Mouse (Mus musculus) telencephalon, adult 2 months (tissue): ENCODE measurements at regions not wholly inside any gene's neighbourhood (a gene's known extent, or its start where the extent isn't known, plus 50 kb on each side); places are given as distances from the start of the nearest gene placed in this dataset.

Source experiments
- DNase-seq: peaks from one replicate; pipeline ENCODE4 v3.0.0-alpha.2; 2011; ENCODE audit warnings: low read depth, low spot score

GRCm38 (mm10) chr3:148659024-148659423 is 331.3 kb downstream of the Adgrl2 start:
- DNase-seq, result no peak

DNA sequence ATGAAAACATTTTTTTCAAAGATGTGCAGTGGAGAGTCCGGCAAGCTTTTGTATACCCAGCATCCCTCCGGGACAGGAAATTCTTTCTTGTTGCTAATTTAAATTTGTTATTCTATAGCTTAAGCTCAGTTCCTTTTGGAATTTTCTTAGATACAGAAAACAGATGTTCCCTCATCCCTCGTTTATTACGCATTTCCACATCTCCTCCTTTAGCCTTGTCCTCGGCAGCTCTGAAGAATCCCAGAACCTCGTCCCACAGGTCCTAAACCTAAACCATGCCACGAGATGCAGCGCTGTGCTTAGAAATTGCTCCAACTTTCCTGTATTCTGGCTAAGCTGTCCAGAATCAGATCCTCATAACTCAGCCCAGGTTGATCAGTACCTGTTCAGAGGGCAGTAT is 332.0 kb downstream of the Adgrl2 start:
- DNase-seq, result no peak

- DNase-seq, result peak; percentile 70
These were observed 334.2 kb downstream of the Adgrl2 start for GRCm38 (mm10) chr3:148656187-148656586.

DNA sequence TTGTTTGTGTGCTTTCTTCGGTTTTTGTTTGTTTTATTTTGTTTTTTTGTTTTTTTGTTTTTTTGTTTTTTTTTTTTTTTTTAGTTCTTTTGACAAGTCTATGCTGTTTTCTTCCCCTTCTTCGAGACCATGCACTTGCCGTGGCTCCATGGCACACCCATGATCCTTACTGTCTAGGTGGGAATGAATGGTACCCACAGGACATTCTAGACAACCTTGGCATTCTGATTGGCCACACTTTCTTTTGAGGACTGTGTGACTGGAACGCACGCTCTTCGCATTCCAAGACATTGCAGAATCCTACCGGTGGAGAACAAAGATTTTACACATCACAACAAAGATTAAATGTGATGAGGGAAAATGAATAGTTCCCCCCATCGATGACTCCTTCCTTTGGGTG is 340.1 kb downstream of the Adgrl2 start:
- DNase-seq, result no peak

- no peak for DNase-seq
These were observed 345.4 kb downstream of the Adgrl2 start for GRCm38 (mm10) chr3:148644924-148645323.

GRCm38 (mm10) chr3:148641581-148641980 is 348.8 kb downstream of the Adgrl2 start:
- no peak for DNase-seq

DNA sequence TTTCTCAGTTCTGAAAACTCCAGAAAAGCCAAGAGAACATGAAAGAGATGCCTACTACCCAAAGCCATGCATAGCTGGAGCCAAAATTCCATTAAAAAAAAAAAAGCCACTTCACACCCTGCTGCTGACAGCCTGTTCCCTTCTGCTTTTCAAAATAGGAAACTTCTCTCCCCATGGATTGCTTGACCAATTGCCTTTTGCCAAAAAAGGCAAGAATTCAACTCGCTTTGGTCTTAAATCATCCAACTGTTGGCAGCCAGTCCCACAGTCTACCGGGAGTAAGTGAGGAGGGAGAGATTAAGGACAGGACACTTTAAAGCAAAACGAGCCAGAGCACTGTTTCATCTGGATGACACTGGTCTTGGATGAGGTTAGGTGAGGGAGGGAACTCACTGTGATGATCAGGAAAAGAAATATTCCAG is 349.7 kb downstream of the Adgrl2 start:
- peak; percentile 29 for DNase-seq

DNA sequence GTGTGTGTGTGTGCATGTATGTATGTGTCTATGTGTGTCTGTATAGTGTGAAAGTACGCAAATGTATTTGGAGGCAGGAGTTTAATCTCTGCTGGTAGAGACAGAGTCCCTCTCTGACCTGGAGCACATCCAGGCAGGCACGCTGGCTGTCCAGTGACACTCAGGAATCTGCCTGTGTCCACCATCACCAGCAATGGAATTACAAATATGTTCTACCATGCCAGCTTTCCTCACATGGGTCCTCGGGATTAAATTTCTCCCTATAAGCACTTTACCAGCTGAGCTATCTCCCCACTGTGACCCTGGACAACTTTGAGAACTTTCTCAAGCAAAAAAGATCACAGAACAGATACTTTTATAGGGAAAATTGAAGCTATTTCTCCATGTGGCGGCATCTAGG is 355.3 kb downstream of the Adgrl2 start:
- no peak for DNase-seq

DNA sequence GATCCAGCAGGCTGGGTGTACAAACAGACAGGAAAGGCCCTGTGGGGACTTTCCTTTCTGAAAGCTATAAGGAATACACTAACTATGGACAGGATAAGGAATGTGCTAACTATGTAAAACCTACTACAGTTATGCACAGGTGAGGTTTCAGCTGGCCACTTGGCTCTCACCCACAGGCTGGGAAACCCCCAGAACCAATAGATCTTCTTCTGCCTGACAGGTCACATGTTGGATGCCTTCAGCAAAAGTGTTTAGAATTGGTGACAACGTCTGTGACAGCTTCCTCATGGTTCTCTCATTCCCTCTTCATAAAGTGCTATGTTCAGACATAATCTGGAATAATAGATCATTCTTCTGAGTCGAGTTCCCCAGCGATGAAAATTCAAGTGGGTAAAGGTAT is 356.0 kb downstream of the Adgrl2 start:
- no peak for DNase-seq

DNA sequence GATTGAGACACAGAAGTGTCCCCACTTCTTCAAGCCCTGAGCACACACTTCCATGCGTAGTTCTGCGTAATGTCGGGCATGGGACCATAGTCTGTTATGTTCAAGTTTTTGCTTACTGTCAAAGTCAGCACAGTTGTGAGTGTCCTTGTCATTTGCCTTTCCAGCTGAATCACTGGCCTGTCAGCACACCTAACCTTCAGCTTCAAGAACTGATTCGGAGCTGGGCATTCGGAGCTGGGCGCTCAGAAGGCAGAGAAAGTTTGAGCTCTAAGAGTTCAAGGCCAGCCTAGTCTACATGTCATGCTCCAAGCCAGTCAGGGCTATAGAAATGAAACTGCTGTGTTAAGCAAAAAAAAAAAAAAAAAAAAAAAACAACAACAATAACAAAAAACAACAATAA is 357.1 kb downstream of the Adgrl2 start:
- DNase-seq, result no peak

GRCm38 (mm10) chr3:148632449-148632848 is 357.9 kb downstream of the Adgrl2 start:
- DNase-seq, result no peak

DNA sequence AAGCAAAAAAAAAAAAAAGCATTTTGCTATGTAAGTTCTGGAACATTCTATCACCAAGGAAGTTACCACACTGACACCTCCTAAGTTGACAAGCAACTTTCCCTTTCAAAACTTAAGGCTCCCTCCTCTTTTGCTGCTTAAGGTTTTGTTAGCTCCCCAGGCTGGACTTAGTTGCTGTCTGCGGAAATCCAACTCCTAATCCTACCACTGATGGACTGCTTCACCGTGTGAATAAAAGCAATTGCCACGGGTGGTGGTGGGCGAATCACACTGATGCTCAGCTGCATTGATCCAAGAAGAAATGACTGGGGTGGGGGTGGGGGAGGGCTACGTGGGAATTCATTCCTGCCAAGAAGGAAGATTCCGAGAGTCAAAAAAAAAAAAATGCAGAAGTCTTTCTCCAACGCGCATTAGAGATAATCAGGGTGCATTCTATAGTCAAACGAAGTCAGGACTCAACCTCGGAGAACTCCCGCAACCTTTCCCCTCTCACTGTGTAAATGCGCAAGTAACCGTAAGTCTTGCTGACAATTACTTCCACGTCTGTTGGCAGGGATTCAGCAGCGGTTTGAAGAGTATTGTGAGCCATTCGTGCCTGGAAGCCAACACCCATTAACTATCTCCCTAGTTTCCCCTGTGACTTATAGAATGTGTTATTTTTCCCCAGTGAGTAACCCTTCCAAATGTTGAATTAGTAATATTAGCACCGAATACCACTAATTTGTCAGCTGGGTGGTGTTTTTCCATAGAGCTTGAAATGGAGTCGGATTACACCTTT is 358.8 kb downstream of the Adgrl2 start:
- no peak for DNase-seq

DNA sequence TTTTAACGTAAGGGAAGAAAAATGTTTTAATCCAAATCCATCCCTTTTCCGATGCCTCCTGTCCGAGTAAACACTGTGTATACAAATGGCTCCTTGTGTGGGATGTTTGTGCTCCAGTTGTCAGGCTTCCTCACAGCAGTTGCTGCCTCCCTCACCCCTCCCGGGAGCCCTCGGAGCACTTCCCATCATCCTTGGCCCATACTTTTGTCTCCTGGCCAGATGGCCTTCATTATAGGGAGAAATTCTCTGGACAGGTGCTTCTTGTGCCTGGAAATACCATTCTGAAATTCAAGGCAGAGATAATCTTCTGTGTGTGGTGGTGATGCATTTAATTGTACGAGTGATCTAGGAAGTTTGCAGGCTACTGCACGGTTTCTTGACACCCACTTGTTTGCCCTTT is 359.5 kb downstream of the Adgrl2 start:
- DNase-seq, result no peak

DNA sequence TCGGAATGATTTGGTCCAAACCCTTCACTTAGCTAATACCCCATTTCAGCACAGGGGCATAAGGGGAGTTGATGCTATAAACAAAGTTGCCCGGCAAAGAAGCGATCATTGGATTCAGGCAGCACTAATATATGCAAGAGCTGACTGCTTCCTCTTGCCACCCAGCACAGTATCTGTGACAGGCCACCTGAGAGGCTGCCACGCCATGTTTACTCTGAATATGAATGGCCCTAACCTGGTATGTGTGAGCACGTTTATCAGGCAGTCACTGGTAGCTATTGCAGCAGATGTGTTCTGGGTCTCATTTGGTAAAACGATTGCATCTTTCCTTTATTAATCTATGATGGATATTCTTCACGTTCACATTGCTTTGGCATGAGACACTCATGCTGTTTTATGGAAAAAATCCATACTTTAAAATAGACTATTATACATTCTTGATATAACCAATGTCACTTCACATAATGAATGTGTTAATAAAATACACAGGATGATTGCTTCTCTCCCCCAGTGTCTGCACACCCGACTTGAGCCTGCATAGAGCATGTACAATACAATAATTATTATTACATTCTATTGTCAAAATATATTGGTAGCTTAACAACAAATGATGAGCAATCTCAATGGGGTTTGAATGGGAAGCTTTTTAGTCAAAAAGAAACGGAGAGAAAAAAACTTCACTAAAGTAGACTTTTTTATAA is 375.2 kb downstream of the Adgrl2 start:
- no peak for DNase-seq

DNA sequence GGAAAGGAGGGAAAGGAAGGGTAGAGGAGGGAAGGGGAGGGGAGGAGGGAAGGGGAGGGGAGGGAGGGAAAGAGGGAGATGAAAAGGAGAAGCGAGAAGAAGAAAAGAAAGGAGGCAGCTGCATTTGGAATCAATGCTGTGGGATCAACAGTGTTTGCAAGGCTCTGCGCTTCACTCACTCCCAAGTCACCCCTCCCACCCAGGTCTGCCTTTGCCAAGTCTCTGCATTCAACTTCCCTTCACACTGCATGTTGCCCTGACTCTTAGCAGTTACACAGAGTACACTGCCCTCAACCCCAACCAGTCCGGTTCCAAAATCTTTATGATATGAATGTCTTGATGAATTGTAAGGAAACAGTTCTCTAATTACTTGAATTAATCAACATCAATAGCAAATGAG is 376.9 kb downstream of the Adgrl2 start:
- DNase-seq, result no peak

DNA sequence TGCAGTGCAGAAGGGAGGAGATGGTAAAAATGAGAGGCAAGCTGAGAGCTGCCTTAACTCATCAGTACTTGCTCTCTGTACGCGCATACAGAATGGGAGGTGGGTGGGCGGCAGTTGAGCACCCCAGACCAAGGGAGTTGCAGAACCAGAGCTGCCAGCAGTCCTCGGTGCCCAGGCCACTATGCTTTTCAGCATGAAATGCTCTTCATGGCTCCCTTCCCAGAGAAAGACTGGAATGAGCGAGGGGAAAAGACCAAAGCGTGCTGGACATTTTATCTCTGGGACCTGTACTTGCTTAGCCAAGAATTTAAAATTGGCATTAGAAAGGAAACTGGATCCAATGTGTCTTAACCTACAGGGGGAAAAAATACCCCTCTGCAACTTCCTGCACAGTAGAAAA is 387.1 kb downstream of the Adgrl2 start:
- DNase-seq, result no peak

DNA sequence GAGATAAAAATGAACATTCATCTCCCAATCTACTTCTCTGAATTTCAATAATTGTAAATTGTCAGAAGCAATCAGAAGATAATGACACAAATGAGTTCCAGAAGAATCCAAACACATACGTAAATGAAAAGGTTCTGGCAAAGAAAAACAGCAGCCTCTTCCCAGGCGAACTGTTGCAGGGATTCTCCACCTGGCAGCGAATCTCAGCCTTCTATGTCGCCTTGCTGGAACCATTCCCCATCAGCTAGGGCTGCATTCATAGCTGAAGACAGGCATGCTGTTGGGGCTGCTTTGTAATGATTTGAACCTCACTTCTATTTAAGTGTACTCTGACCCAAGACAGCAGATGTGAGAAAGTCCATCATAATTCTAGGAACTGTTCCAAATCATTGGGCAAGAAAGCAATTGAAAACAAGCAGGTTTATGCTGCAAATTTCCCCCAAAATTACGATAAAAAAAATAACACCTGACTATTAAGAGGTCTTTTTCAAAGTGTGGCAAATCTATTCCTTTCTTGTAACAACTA is 387.6 kb downstream of the Adgrl2 start:
- no peak for DNase-seq

DNA sequence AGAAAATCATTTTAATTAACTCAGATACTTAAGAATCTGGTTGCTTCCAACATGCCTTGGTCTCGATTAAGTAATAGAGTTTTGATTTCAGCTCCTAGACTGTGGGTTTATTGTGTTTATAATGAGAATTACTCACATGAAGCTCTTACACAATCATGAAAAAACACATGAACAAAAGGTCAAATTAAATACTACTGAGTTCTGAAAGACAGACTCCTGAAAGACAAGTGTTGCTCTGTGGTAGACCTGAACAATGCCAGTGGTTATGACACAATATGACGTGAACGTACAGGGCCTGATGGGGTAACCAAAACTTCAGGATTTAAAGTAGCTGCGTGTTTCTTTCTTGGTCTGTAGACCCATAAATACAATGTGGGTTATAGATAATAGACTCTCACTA is 394.8 kb downstream of the Adgrl2 start:
- no peak for DNase-seq

GRCm38 (mm10) chr3:148589556-148589955 is 400.8 kb downstream of the Adgrl2 start:
- DNase-seq, result no peak

GRCm38 (mm10) chr3:148575735-148576134 is 414.6 kb downstream of the Adgrl2 start:
- no peak for DNase-seq

- DNase-seq, result no peak
These were observed 417.9 kb downstream of the Adgrl2 start for GRCm38 (mm10) chr3:148572493-148572892.

- no peak for DNase-seq
These were observed 425.6 kb downstream of the Adgrl2 start for GRCm38 (mm10) chr3:148564716-148565115.

- DNase-seq, result no peak
These were observed 429.1 kb downstream of the Adgrl2 start for GRCm38 (mm10) chr3:148561211-148561610.
